Mouse (Mus musculus) embryonic facial prominence, embryonic 11.5 days (tissue): ENCODE results near the gene Slc35e1. TPM values are rescaled to one million over a fixed set of nuclear protein-coding genes. Genes with fewer than 3 reads are reported as not detected.

Experiments used
- ATAC-seq: fragments of 200-750 bp; cut with Nextera tagmentation; replicated peaks from 2 replicates; pipeline ENCODE4 v1.8.0; 2017; ENCODE audit warnings: low read depth; ENCODE audit not compliant: insufficient number of reproducible peaks, low FRiP score, low TSS enrichment
- DNase-seq: peaks from one replicate; pipeline ENCODE4 v3.0.0-alpha.2; 2015; ENCODE audit warnings: low spot score
- H3K27ac ChIP-seq: fragments of 300-500 bp; sonication (generic); replicated peaks from 2 replicates; pipeline ENCODE4 v1.5.1; 2014; ENCODE audit warnings: mild to moderate bottlenecking, low read depth, low read length, control low read depth
- H3K27me3 ChIP-seq: fragments of 300-500 bp; sonication (generic); 2 replicates; pipeline ENCODE4 v1.6.1; 2014; ENCODE audit warnings: mild to moderate bottlenecking, low read length, moderate library complexity, mixed read lengths; ENCODE audit not compliant: control insufficient read depth, insufficient read depth
- H3K36me3 ChIP-seq: fragments of 300-500 bp; sonication (generic); replicated peaks from 2 replicates; pipeline ENCODE4 v1.6.1; 2014; ENCODE audit warnings: low read depth, mild to moderate bottlenecking, low read length, moderate library complexity, mixed read lengths; ENCODE audit not compliant: control insufficient read depth, insufficient read depth
- H3K4me1 ChIP-seq: fragments of 300-500 bp; sonication (generic); 2 replicates; pipeline ENCODE4 v1.6.1; 2014; ENCODE audit warnings: low read length, mixed read lengths; ENCODE audit not compliant: control insufficient read depth, insufficient read depth
- H3K4me2 ChIP-seq: fragments of 300-500 bp; sonication (generic); 2 replicates; pipeline ENCODE4 v1.6.1; 2014; ENCODE audit warnings: low read depth, mild to moderate bottlenecking, control low read depth, low read length, moderate library complexity
- H3K4me3 ChIP-seq: fragments of 300-500 bp; sonication (generic); 2 replicates; pipeline ENCODE4 v1.5.1; 2014; ENCODE audit warnings: low read depth, low read length, control low read depth
- H3K9ac ChIP-seq: fragments of 300-500 bp; sonication (generic); replicated peaks from 2 replicates; pipeline ENCODE4 v1.6.1; 2014; ENCODE audit warnings: mild to moderate bottlenecking, control low read depth, low read length
- H3K9me3 ChIP-seq: fragments of 300-500 bp; sonication (generic); replicated peaks from 2 replicates; pipeline ENCODE4 v1.6.1; 2016; ENCODE audit warnings: mild to moderate bottlenecking, low read length, inconsistent platforms, mixed read lengths; ENCODE audit not compliant: control insufficient read depth
- WGBS: fragments of 180-500 bp; shearing (Covaris S2); extraction: QIAGEN DNeasy Blood & Tissue Kit; methylation state at CpG from one replicate; pipeline ENCODE4 v1.1.7; 2014; 5-methylcytosine and 5-hydroxymethylcytosine counted together
- polyA plus RNA-seq: library from polyadenylated mRNA; unstranded; fragments of >200 nt; fragmentation: Nextera tagmentation; extraction: Ambion mirVana; gene quantifications from 2 replicates; pipeline ENCODE4 v1.2.1, GENCODE M21; 2014

Gene Slc35e1
- polyA plus RNA-seq, 1 experiment from 2014 or later: 13.2 TPM

- Histone ChIP-seq H3K27me3 (no peaks in the 10 kb centered on the region), H3K27ac (no peak overlapping the region), H3K9ac (no peak overlapping the region; the same call in 1 of the 2 replicates), H3K4me3 (no peak overlapping the region), H3K9me3 (no peaks in the 10 kb centered on the region), H3K4me1 (no peaks in the 10 kb centered on the region), H3K4me2 (no peak overlapping the region), H3K36me3 (no peaks in the 10 kb centered on the region)
- 80% methylated on average over 1 of the region's 1 CpGs for WGBS
- ATAC-seq (no peak), DNase-seq (no peak)
These were observed 15.1 kb upstream of the Slc35e1 start for GRCm38 (mm10) chr8:72507505-72507904.

- Histone ChIP-seq H3K4me2 (no peak overlapping the region), H3K36me3 (no peaks in the 10 kb centered on the region), H3K9ac (no peak overlapping the region), H3K27ac (no peak overlapping the region), H3K4me3 (no peak overlapping the region), H3K27me3 (no peaks in the 10 kb centered on the region), H3K9me3 (no peaks in the 10 kb centered on the region), H3K4me1 (no peaks in the 10 kb centered on the region)
- ATAC-seq (no peak), DNase-seq (no peak)
These were observed 12.4 kb upstream of the Slc35e1 start for GRCm38 (mm10) chr8:72504637-72505314.

GRCm38 (mm10) chr8:72504137-72504536 is 11.7 kb upstream of the Slc35e1 start:
- Histone ChIP-seq H3K27ac (no peak overlapping the region), H3K27me3 (no peaks in the 10 kb centered on the region), H3K4me2 (no peak overlapping the region), H3K9ac (no peak overlapping the region), H3K9me3 (no peaks in the 10 kb centered on the region), H3K36me3 (no peaks in the 10 kb centered on the region), H3K4me1 (no peaks in the 10 kb centered on the region), H3K4me3 (no peak overlapping the region)
- no peak for DNase-seq
- ATAC-seq: no peak

GRCm38 (mm10) chr8:72500521-72500931 is 8.1 kb upstream of the Slc35e1 start:
- Histone ChIP-seq H3K4me1 (no peaks in the 10 kb centered on the region), H3K27me3 (no peaks in the 10 kb centered on the region), H3K9me3 (no peaks in the 10 kb centered on the region), H3K4me3 (no peak overlapping the region), H3K36me3 (no peaks in the 10 kb centered on the region), H3K9ac (no peak overlapping the region), H3K4me2 (no peak overlapping the region), H3K27ac (no peak overlapping the region)
- no peak for ATAC-seq
- WGBS: 89% methylated on average over 1 of the region's 1 CpGs
- no peak for DNase-seq

GRCm38 (mm10) chr8:72499521-72500284 is 7.3 kb upstream of the Slc35e1 start:
- no peaks in the 10 kb centered on the region for H3K36me3 ChIP-seq
- 82% methylated on average over 2 of the region's 2 CpGs for WGBS

GRCm38 (mm10) chr8:72498527-72498926 is 6.1 kb upstream of the Slc35e1 start:
- H3K27me3 ChIP-seq: no peaks in the 10 kb centered on the region
- DNase-seq (no peak), ATAC-seq (no peak)
- H3K9me3 ChIP-seq: no peaks in the 10 kb centered on the region
- no peak overlapping the region for H3K4me3 ChIP-seq
- H3K4me2 ChIP-seq: no peak overlapping the region
- no peak overlapping the region for H3K9ac ChIP-seq
- peaks cover 2% of the 10 kb centered on the region; the same call in 1 of the 2 replicates for H3K4me1 ChIP-seq
- H3K36me3 ChIP-seq: no peaks in the 10 kb centered on the region
- WGBS: 91% methylated on average over 4 of the region's 4 CpGs
- no peak overlapping the region for H3K27ac ChIP-seq

More at GRCm38 (mm10) chr8:72499521-72500284, 7.3 kb upstream of the Slc35e1 start:
- no peaks in the 10 kb centered on the region for H3K4me1 ChIP-seq
- H3K27ac ChIP-seq: no peak overlapping the region
- H3K9ac ChIP-seq: no peak overlapping the region
- no peak overlapping the region for H3K4me2 ChIP-seq
- no peak for ATAC-seq
- H3K9me3 ChIP-seq: no peaks in the 10 kb centered on the region
- DNase-seq: no peak
- H3K4me3 ChIP-seq: no peak overlapping the region
- no peaks in the 10 kb centered on the region for H3K27me3 ChIP-seq

GRCm38 (mm10) chr8:72497911-72498310 is 5.5 kb upstream of the Slc35e1 start:
- H3K27me3 ChIP-seq: no peaks in the 10 kb centered on the region
- WGBS: 79% methylated on average over 1 of the region's 1 CpGs
- ATAC-seq: no peak
- no peak overlapping the region for H3K4me2 ChIP-seq
- no peaks in the 10 kb centered on the region for H3K9me3 ChIP-seq
- no peak overlapping the region for H3K4me3 ChIP-seq
- peaks cover 2% of the 10 kb centered on the region; the same call in 1 of the 2 replicates for H3K4me1 ChIP-seq
- H3K27ac ChIP-seq: no peak overlapping the region
- no peaks in the 10 kb centered on the region for H3K36me3 ChIP-seq
- no peak for DNase-seq
- no peak overlapping the region for H3K9ac ChIP-seq

- DNase-seq (no peak), ATAC-seq (no peak)
- WGBS: 89% methylated on average over 19 of the region's 19 CpGs
- no peak overlapping the region for H3K27ac ChIP-seq
- H3K4me2 ChIP-seq: no peak overlapping the region
- no peak overlapping the region for H3K4me3 ChIP-seq
- H3K36me3 ChIP-seq: no peaks in the 10 kb centered on the region
- H3K9me3 ChIP-seq: no peaks in the 10 kb centered on the region
- H3K9ac ChIP-seq: no peak overlapping the region
- no peaks in the 10 kb centered on the region for H3K27me3 ChIP-seq
- peaks cover 3% of the 10 kb centered on the region; the same call in 1 of the 2 replicates for H3K4me1 ChIP-seq
These were observed 3.8 kb upstream of the Slc35e1 start for GRCm38 (mm10) chr8:72496217-72496616.
